Mouse (Mus musculus): Measurements from ENCODE around the gene Frem2. TPM values are rescaled to one million over a fixed set of nuclear protein-coding genes. Genes with fewer than 3 reads are reported as not detected.

Gene Frem2
- polyA plus RNA-seq, 1 experiment from 2014 or later, result 20.4 TPM

- TF ChIP-seq CTCF (IDR thresholded peaks at IDR 0.05; ENCODE audit: low read depth), result no peak
- peak; percentile 75 for DNase-seq
- H3K9me3 ChIP-seq (ENCODE audit: low read depth, low read length), result no peaks in the 10 kb centered on the region
- no peak overlapping the region for H3K27ac ChIP-seq (ENCODE audit: low read depth)
- peak; percentile 45 for ATAC-seq (ENCODE audit: insufficient read depth)
- peaks cover 9% of the 10 kb centered on the region for H3K4me1 ChIP-seq (ENCODE audit: insufficient read depth)
- no peak overlapping the region for H3K4me3 ChIP-seq (ENCODE audit: low read depth, low read length)
- no peaks in the 10 kb centered on the region for H3K36me3 ChIP-seq (ENCODE audit: insufficient read depth)
- 11% methylated on average over 6 of the region's 6 CpGs for WGBS
- H3K9ac ChIP-seq, result no peak overlapping the region
- no peak overlapping the region for H3K4me2 ChIP-seq
- no peaks in the 10 kb centered on the region; the same call in 1 of the 2 replicates for H3K27me3 ChIP-seq (ENCODE audit: insufficient read depth, low read length)
Observed at GRCm38 (mm10) chr3:53559056-53559455, 98.1 kb downstream of the Frem2 start.

GRCm38 (mm10) chr3:53558230-53558629 lies 98.9 kb downstream of the Frem2 start:
- ATAC-seq (ENCODE audit: insufficient read depth) (peak; percentile 72), DNase-seq (peak; percentile 78)
- peaks cover 9% of the 10 kb centered on the region; the same call in 1 of the 2 replicates for H3K4me1 ChIP-seq (ENCODE audit: insufficient read depth)
- H3K27ac ChIP-seq (ENCODE audit: low read depth), result no peak overlapping the region; the same call in 1 of the 2 replicates
- no peaks in the 10 kb centered on the region for H3K36me3 ChIP-seq (ENCODE audit: insufficient read depth)
- H3K4me3 ChIP-seq (ENCODE audit: low read depth, low read length), result no peak overlapping the region
- TF ChIP-seq CTCF (IDR thresholded peaks at IDR 0.05; ENCODE audit: low read depth), result no peak
- H3K4me2 ChIP-seq, result peak overlapping the region; percentile 31
- WGBS, result 37% methylated on average over 9 of the region's 9 CpGs
- H3K9me3 ChIP-seq (ENCODE audit: low read depth, low read length), result no peaks in the 10 kb centered on the region
- H3K9ac ChIP-seq, result no peak overlapping the region
- no peaks in the 10 kb centered on the region; the same call in 1 of the 2 replicates for H3K27me3 ChIP-seq (ENCODE audit: insufficient read depth, low read length)

GRCm38 (mm10) chr3:53557388-53558214 lies 99.6 kb downstream of the Frem2 start:
- Histone ChIP-seq H3K4me1 (ENCODE audit: insufficient read depth) (peaks cover 9% of the 10 kb centered on the region; the same call in 1 of the 2 replicates), H3K9ac (no peak overlapping the region), H3K4me2 (peak overlapping the region; percentile 31), H3K36me3 (ENCODE audit: insufficient read depth) (no peaks in the 10 kb centered on the region), H3K4me3 (ENCODE audit: low read depth, low read length) (no peak overlapping the region), H3K27me3 (ENCODE audit: insufficient read depth, low read length) (no peaks in the 10 kb centered on the region; the same call in 1 of the 2 replicates), H3K9me3 (ENCODE audit: low read depth, low read length) (no peaks in the 10 kb centered on the region), H3K27ac (ENCODE audit: low read depth) (peak overlapping the region; percentile 54; the same call in 1 of the 2 replicates)
- DNase-seq, result peak; percentile 62
- WGBS, result 40% methylated on average over 16 of the region's 16 CpGs
- no peak for TF ChIP-seq CTCF (IDR thresholded peaks at IDR 0.05; ENCODE audit: low read depth)
- peak; percentile 52; the same call in 1 of the 2 replicates for ATAC-seq (ENCODE audit: insufficient read depth)

GRCm38 (mm10) chr3:53555031-53555952 lies 101.9 kb downstream of the Frem2 start:
- no peak for TF ChIP-seq CTCF (IDR thresholded peaks at IDR 0.05; ENCODE audit: low read depth)
- no peaks in the 10 kb centered on the region for H3K9me3 ChIP-seq (ENCODE audit: low read depth, low read length)
- no peaks in the 10 kb centered on the region for H3K36me3 ChIP-seq (ENCODE audit: insufficient read depth)
- H3K27ac ChIP-seq (ENCODE audit: low read depth), result no peak overlapping the region
- H3K4me2 ChIP-seq, result no peak overlapping the region
- DNase-seq, result no peak
- no peak for ATAC-seq (ENCODE audit: insufficient read depth)
- peaks cover 9% of the 10 kb centered on the region; the same call in 1 of the 2 replicates for H3K4me1 ChIP-seq (ENCODE audit: insufficient read depth)
- WGBS, result 35% methylated on average over 10 of the region's 10 CpGs
- no peak overlapping the region for H3K4me3 ChIP-seq (ENCODE audit: low read depth, low read length)
- no peak overlapping the region for H3K9ac ChIP-seq
- H3K27me3 ChIP-seq (ENCODE audit: insufficient read depth, low read length), result no peaks in the 10 kb centered on the region; the same call in 1 of the 2 replicates

- WGBS, result 39% methylated on average over 7 of the region's 7 CpGs
- DNase-seq (no peak), ATAC-seq (ENCODE audit: insufficient read depth) (no peak)
- H3K4me3 ChIP-seq (ENCODE audit: low read depth, low read length), result no peak overlapping the region
- no peaks in the 10 kb centered on the region for H3K27me3 ChIP-seq (ENCODE audit: insufficient read depth, low read length)
- no peak for TF ChIP-seq CTCF (IDR thresholded peaks at IDR 0.05; ENCODE audit: low read depth)
- H3K4me1 ChIP-seq (ENCODE audit: insufficient read depth), result no peaks in the 10 kb centered on the region
- H3K36me3 ChIP-seq (ENCODE audit: insufficient read depth), result peaks cover 5% of the 10 kb centered on the region; the same call in 1 of the 2 replicates
- H3K9ac ChIP-seq, result no peak overlapping the region
- no peak overlapping the region for H3K27ac ChIP-seq (ENCODE audit: low read depth)
- no peaks in the 10 kb centered on the region for H3K9me3 ChIP-seq (ENCODE audit: low read depth, low read length)
- H3K4me2 ChIP-seq, result no peak overlapping the region
Observed at GRCm38 (mm10) chr3:53552691-53553090, 104.5 kb downstream of the Frem2 start.

- H3K4me1 ChIP-seq (ENCODE audit: insufficient read depth), result no peaks in the 10 kb centered on the region
- 82% methylated on average over 6 of the region's 6 CpGs for WGBS
- DNase-seq, result no peak
- H3K36me3 ChIP-seq (ENCODE audit: insufficient read depth), result peaks cover 2% of the 10 kb centered on the region; the same call in 1 of the 2 replicates
- ATAC-seq (ENCODE audit: insufficient read depth), result no peak
- TF ChIP-seq CTCF (IDR thresholded peaks at IDR 0.05; ENCODE audit: low read depth), result no peak
- no peak overlapping the region for H3K4me3 ChIP-seq (ENCODE audit: low read depth, low read length)
- no peaks in the 10 kb centered on the region for H3K27me3 ChIP-seq (ENCODE audit: insufficient read depth, low read length)
- no peak overlapping the region for H3K9ac ChIP-seq
- no peak overlapping the region for H3K4me2 ChIP-seq
- no peaks in the 10 kb centered on the region for H3K9me3 ChIP-seq (ENCODE audit: low read depth, low read length)
- H3K27ac ChIP-seq (ENCODE audit: low read depth), result no peak overlapping the region
Observed at GRCm38 (mm10) chr3:53532091-53532490, 125.1 kb downstream of the Frem2 start.
